Mouse (Mus musculus) lung, postnatal 0 days (tissue): ENCODE data around the gene Ranbp2. TPM values are rescaled to one million over a fixed set of nuclear protein-coding genes. Genes with fewer than 3 reads are reported as not detected.

Source experiments
- ATAC-seq: fragments of 200-750 bp; cut with Nextera tagmentation; 2 replicates; pipeline ENCODE4 v1.8.0; 2017; ENCODE audit warnings: moderate library complexity
- DNase-seq: peaks from one replicate; pipeline ENCODE4 v3.0.0-alpha.2; 2016; ENCODE audit warnings: low spot score
- H3K27ac ChIP-seq: fragments of 300-500 bp; sonication (generic); 2 replicates; pipeline ENCODE4 v1.5.1; 2014; ENCODE audit warnings: antibody characterized with exemption, mild to moderate bottlenecking, low read length, mixed read lengths
- H3K27me3 ChIP-seq: fragments of 300-500 bp; sonication (generic); replicated peaks from 2 replicates; pipeline ENCODE4 v1.6.1; 2014; ENCODE audit warnings: low read length, mixed read lengths; ENCODE audit not compliant: insufficient read depth
- H3K36me3 ChIP-seq: fragments of 300-500 bp; sonication (generic); 2 replicates; pipeline ENCODE4 v1.6.1; 2014; ENCODE audit warnings: low read length, mixed read lengths; ENCODE audit not compliant: insufficient read depth
- H3K4me1 ChIP-seq: fragments of 300-500 bp; sonication (generic); 2 replicates; pipeline ENCODE4 v1.6.1; 2014; ENCODE audit warnings: antibody characterized with exemption, low read depth, low read length, mixed read lengths; ENCODE audit not compliant: insufficient read depth
- H3K4me2 ChIP-seq: fragments of 300-500 bp; sonication (generic); replicated peaks from 2 replicates; pipeline ENCODE4 v1.6.1; 2014; ENCODE audit warnings: low read depth, mild to moderate bottlenecking, low read length, moderate library complexity, mixed read lengths
- H3K4me3 ChIP-seq: fragments of 300-500 bp; sonication (generic); 2 replicates; pipeline ENCODE4 v1.5.1; 2014; ENCODE audit warnings: low read depth, low read length
- H3K9ac ChIP-seq: fragments of 300-500 bp; sonication (generic); replicated peaks from 2 replicates; pipeline ENCODE4 v1.6.1; 2014; ENCODE audit warnings: low read depth, mild to moderate bottlenecking
- H3K9me3 ChIP-seq: fragments of 300-500 bp; sonication (generic); 2 replicates; pipeline ENCODE4 v1.6.1; 2016; ENCODE audit warnings: low read length, mixed read lengths
- CTCF ChIP-seq: IDR thresholded peaks from 2 replicates; pipeline ENCODE4 v1.5.1; 2016; ENCODE audit warnings: antibody characterized with exemption, mild to moderate bottlenecking
- EP300 ChIP-seq: IDR thresholded peaks from 2 replicates; pipeline ENCODE4 v1.6.1; 2016; ENCODE audit warnings: antibody characterized with exemption, mild to moderate bottlenecking, control low read depth
- WGBS: fragments of 180-500 bp; shearing (Covaris S2); extraction: QIAGEN DNeasy Blood & Tissue Kit; methylation state at CpG from one replicate; pipeline ENCODE4 v1.1.7; 2014; 5-methylcytosine and 5-hydroxymethylcytosine counted together
- polyA plus RNA-seq: library from polyadenylated mRNA; unstranded; fragments of >200 nt; fragmentation: Nextera tagmentation; extraction: Ambion mirVana; gene quantifications from 2 replicates; pipeline ENCODE4 v1.2.1, GENCODE M21; 2015

Ranbp2 gene
- polyA plus RNA-seq, 1 experiment from 2014 or later: 12.6 TPM

GRCm38 (mm10) chr10:58447280-58447781 lies 611 bp downstream of the Ranbp2 start:
- DNase-seq (peak; percentile 70), ATAC-seq (no peak)
- H3K27me3 ChIP-seq: no peaks in the 10 kb centered on the region

GRCm38 (mm10) chr10:58451575-58451974 lies 4.9 kb downstream of the Ranbp2 start:
- TF ChIP-seq CTCF (no peak), EP300 (no peak)
- DNase-seq: no peak
- Histone ChIP-seq H3K4me2 (no peak overlapping the region), H3K4me3 (no peak overlapping the region), H3K27ac (no peak overlapping the region), H3K9me3 (no peaks in the 10 kb centered on the region), H3K4me1 (no peaks in the 10 kb centered on the region), H3K9ac (no peak overlapping the region), H3K27me3 (no peaks in the 10 kb centered on the region), H3K36me3 (peaks cover 12% of the 10 kb centered on the region)
- no peak for ATAC-seq

More at GRCm38 (mm10) chr10:58447280-58447781, 611 bp downstream of the Ranbp2 start:
- peak overlapping the region; percentile 98 for H3K4me3 ChIP-seq
- H3K9ac ChIP-seq: peak overlapping the region; percentile 89
- under 1% methylated on average over 32 of the region's 32 CpGs for WGBS
- H3K4me1 ChIP-seq: peaks cover 5% of the 10 kb centered on the region; the same call in 1 of the 2 replicates
- H3K9me3 ChIP-seq: no peaks in the 10 kb centered on the region
- TF ChIP-seq EP300 (no peak), CTCF (no peak)
- H3K27ac ChIP-seq: peak overlapping the region; percentile 99
- no peaks in the 10 kb centered on the region for H3K36me3 ChIP-seq
- peak overlapping the region; percentile 65 for H3K4me2 ChIP-seq

GRCm38 (mm10) chr10:58452185-58452584 lies 5.5 kb downstream of the Ranbp2 start:
- no peak for DNase-seq
- H3K27me3 ChIP-seq: no peaks in the 10 kb centered on the region
- no peak overlapping the region for H3K9ac ChIP-seq
- H3K4me3 ChIP-seq: no peak overlapping the region
- H3K4me1 ChIP-seq: no peaks in the 10 kb centered on the region
- H3K36me3 ChIP-seq: peaks cover 13% of the 10 kb centered on the region
- WGBS: 76% methylated on average over 1 of the region's 1 CpGs
- H3K4me2 ChIP-seq: no peak overlapping the region
- H3K9me3 ChIP-seq: no peaks in the 10 kb centered on the region
- no peak overlapping the region for H3K27ac ChIP-seq
- TF ChIP-seq CTCF (no peak), EP300 (no peak)
- ATAC-seq: no peak

DNA sequence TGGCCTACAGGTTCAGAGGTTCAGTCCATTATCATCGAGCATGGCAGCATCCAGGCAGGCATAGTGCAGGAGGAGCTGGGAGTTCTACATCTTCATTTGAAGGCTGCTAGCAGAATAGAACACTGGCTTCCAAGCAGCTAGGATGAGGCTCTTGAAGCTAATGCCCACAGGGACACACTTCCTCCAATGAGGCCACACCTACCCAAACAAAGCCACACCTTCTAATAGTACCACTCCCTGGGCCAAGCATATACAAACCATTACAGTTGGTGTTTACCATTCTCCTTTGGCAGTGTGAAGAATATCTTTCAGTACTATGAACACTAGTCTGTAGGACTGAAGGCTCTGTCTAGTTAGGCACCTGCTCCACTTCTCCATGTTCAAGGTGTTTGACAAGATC lies 13.2 kb downstream of the Ranbp2 start:
- TF ChIP-seq EP300 (no peak), CTCF (no peak)
- ATAC-seq (no peak; the same call in 1 of the 2 replicates), DNase-seq (no peak)
- H3K27me3 ChIP-seq: no peaks in the 10 kb centered on the region
- H3K4me3 ChIP-seq: no peak overlapping the region
- no peaks in the 10 kb centered on the region for H3K4me1 ChIP-seq
- H3K4me2 ChIP-seq: no peak overlapping the region
- no peak overlapping the region for H3K27ac ChIP-seq
- 88% methylated on average over 1 of the region's 1 CpGs for WGBS
- peaks cover 23% of the 10 kb centered on the region for H3K36me3 ChIP-seq
- H3K9me3 ChIP-seq: no peaks in the 10 kb centered on the region
- no peak overlapping the region for H3K9ac ChIP-seq

- Histone ChIP-seq H3K36me3 (peaks cover 40% of the 10 kb centered on the region), H3K4me2 (no peak overlapping the region), H3K9ac (no peak overlapping the region), H3K9me3 (no peaks in the 10 kb centered on the region), H3K4me1 (no peaks in the 10 kb centered on the region), H3K4me3 (no peak overlapping the region), H3K27me3 (no peaks in the 10 kb centered on the region), H3K27ac (no peak overlapping the region)
- TF ChIP-seq EP300: no peak
- no peak for TF ChIP-seq CTCF
- WGBS: 90% methylated on average over 5 of the region's 5 CpGs
- DNase-seq (no peak), ATAC-seq (no peak)
Measured at GRCm38 (mm10) chr10:58477086-58477755, 30.5 kb downstream of the Ranbp2 start.

DNA sequence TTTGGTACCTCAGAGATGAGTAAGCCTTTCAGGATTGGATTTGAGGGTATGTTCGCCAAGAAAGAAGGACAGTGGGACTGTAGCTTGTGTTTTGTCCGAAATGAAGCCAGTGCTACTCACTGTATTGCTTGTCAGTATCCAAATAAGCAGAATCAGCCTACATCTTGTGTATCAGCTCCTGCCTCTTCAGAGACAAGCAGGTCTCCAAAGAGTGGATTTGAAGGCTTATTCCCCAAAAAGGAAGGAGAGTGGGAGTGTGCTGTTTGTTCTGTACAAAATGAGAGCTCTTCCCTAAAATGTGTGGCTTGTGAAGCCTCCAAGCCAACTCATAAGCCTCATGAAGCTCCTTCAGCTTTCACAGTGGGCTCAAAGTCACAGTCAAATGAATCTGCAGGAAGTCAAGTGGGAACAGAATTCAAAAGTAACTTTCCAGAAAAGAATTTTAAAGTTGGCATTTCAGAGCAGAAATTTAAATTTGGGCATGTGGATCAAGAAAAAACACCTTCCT lies 31.4 kb downstream of the Ranbp2 start:
- no peaks in the 10 kb centered on the region for H3K9me3 ChIP-seq
- H3K4me1 ChIP-seq: no peaks in the 10 kb centered on the region
- peaks cover 39% of the 10 kb centered on the region for H3K36me3 ChIP-seq
- no peak for ATAC-seq
- 95% methylated on average over 2 of the region's 2 CpGs for WGBS
- no peak overlapping the region for H3K9ac ChIP-seq
- DNase-seq: no peak
- no peaks in the 10 kb centered on the region for H3K27me3 ChIP-seq
- TF ChIP-seq CTCF (no peak), EP300 (no peak)
- no peak overlapping the region for H3K4me2 ChIP-seq
- H3K4me3 ChIP-seq: no peak overlapping the region
- no peak overlapping the region for H3K27ac ChIP-seq
